Mouse (Mus musculus) embryo, embryonic 10 days (tissue): Measurements from ENCODE around the gene Tgfb2.

Source experiments
- DNase-seq: peaks from one replicate; pipeline ENCODE4 v3.0.0-alpha.2; 2015; ENCODE audit warnings: low spot score

Gene Tgfb2

GRCm38 (mm10) chr1:186705915-186706248 lies at the start of gene Tgfb2:
Tgfb2 (minus strand) TSS chr1:186705989.
- DNase-seq = peak; percentile 64

DNA sequence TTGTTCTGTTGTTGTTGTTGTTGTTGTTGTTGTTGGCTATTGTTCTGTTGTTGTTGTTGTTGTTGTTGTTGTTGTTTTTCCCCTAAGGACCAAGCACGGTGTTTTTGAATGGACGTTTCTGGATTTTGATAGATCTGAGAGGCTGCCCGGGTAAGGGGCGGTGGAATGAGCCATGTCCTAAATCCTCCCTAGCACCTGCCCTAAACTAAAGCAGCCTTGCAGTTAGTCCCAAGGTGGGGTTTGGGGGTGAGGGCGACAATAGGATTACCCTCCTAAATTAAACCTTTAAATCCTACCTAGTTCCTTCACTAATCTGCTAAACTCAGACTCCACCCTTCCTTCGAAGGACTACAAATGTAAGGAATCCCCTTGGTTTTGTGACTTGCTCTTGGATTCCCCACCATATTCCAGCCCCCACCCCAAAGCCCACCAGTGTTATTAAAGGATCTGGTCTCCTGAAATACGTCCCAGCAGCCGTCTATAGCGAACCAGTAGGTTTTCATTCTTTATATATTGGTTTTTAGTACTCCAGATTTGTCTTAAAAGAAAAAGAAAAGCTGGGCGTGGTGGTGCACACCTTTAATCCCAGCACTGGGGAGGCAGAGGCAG lies 44.0 kb upstream of the Tgfb2 start:
- DNase-seq = peak; percentile 27

GRCm38 (mm10) chr1:186748724-186749653 lies 43.2 kb upstream of the Tgfb2 start, which contains the start of gene Rrp15:
Rrp15 (minus strand) TSS chr1:186749358.
- DNase-seq = peak; percentile 96

DNA sequence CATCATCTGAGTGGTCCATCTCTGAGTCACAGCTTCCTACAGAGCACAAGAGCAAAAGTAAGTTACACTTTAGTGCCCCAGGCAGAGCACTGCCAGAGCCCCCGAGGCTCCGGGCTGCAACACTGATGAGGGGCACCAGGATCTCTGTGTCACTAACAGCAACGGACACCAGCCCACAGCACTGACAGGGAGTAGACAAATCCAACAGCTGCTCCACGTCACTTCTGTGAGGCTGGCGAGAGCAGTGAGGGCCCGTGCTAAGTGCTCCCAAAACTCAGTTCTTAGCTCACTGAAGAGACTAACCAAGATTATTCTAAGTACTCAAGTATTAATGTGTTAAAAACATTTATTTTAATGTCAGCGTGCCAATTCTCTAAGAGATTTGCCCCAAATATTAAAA lies 34.0 kb upstream of the Tgfb2 start:
- no peak for DNase-seq

- DNase-seq = no peak
Measured at GRCm38 (mm10) chr1:186735537-186735936, 29.7 kb upstream of the Tgfb2 start.

DNA sequence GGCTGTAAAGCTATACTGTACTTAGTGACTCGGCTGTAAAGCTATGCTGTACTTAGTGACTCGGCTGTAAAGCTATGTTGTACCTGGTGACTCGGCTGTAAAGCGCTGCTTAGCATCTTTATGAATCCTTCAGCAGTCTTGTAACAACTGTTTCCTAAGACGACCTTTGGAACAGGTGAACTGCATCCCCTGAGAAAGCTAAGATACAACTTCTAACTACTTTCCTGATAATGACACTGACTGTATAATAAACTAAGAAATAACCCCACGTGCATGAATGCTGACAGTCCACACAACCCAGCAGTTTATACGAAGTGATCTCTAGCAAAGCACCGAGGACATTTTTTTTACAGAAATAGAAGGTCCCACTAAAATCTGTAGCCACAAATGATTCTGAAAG lies 27.3 kb upstream of the Tgfb2 start:
- no peak for DNase-seq

DNA sequence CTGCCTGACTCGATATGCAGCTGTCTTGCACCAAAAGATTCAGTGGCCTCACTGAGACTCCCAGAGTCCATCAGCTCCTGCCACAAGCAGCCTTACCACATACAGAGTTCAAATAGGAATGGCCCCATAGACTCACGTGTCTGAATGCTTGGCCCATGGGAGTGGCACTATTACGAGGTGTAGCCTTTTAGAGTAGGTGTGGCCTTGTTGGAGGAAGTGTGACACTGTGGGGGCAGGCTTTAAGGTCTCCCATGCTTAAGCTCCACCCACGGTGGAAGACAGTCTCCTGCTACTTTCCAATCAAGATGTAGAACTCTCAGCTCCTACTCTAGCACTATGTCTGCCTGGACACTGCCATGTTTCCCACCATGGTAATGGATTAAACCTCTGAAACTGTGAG lies 23.0 kb upstream of the Tgfb2 start:
- DNase-seq = no peak

DNA sequence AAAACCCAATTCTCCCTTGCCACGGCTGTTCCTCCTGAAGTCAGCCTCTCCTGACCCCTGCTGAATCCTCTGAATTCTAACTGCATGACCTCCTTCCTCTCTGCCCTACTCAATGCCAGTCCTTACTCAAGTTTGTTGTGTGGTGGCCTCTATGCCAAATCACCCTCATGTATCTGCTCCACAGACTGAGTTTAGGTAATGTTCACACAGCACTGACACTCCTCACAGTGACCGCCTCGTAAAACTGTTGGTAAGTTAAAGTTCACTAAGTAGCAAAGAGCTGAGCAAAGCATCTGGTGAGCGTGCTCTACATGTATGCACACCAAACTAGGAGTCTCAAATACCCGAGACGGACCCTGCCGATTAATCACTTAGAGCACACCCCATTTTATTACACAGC lies 20.3 kb upstream of the Tgfb2 start:
- no peak for DNase-seq

- DNase-seq = no peak
Measured at GRCm38 (mm10) chr1:186722299-186722698, 16.5 kb upstream of the Tgfb2 start.

DNA sequence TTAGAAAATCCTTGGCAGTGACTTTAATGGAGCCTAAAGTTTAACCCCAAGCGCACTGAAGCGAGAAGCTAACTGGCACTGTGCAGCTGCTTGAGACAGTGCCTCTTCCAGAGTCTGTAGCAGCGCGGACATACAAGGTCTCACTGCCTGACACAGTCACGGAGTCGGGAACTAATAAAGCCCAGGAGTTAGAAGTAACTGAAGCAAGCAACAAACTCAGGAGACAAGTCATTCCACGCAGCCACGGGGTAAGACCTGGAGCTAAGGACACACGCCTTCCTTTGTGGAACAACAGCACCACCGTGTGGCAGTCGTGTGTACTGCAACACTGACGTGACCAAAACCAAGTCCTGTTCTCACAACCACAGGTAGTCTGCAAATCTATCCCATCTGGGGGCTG lies 16.1 kb upstream of the Tgfb2 start:
- DNase-seq = peak; percentile 95

DNA sequence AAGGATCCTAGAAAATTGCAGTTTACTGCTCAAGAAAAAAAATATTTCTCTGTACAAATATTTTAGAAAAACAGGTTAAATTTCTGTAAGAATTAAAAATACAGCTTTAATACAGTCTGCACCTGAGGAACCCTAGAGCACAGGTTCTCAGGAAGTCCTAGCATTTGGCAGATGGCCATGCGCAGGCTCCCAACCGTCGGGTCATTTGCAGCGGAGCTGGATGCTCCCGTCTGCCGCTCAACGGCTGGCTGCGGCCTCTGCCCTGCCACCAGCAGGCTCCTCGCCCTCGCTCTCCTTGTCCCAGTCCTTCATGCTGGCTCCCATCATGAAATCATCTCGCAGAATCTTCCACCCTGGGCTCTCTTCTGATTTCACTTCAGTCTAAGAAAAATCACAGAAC lies 15.4 kb upstream of the Tgfb2 start:
- DNase-seq = no peak

DNA sequence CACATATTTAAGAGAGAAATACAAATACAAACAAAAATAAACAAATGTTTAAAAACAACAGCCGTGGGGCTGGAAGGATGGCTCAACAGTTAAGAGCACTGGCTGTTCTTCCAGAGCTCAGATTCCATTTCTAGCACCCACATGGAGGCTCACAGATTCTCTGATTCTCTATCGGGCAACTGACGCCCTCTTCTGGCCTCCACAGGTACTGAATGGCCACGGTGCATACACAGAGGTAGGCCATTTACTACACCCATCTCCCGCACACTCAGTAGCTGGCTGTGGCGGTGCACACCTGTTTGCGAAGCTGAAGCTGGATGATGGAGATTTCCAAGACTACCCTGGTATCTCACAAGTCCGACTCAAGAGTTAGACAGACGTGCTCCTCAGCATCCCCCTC lies 13.9 kb upstream of the Tgfb2 start:
- DNase-seq = peak; percentile 42

DNA sequence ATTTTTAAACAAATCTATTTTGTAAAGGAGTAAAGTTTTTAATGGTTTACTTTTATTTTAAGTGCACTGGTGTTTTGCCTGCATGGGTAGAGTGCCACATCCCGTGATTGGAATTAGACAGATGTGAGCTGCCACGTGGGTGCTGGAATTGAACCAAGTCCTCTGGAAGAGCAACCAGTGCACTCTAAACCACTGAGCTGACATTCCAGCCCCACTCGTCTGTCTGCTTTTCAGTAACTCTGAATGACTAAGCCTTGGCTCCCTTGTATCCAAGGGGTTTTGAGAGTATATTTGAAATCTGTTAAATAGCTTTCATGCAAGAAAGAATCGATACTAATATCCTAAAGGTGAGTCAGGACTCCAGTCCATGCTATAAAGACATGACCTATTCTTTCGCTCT lies 13.1 kb upstream of the Tgfb2 start:
- DNase-seq = no peak

DNA sequence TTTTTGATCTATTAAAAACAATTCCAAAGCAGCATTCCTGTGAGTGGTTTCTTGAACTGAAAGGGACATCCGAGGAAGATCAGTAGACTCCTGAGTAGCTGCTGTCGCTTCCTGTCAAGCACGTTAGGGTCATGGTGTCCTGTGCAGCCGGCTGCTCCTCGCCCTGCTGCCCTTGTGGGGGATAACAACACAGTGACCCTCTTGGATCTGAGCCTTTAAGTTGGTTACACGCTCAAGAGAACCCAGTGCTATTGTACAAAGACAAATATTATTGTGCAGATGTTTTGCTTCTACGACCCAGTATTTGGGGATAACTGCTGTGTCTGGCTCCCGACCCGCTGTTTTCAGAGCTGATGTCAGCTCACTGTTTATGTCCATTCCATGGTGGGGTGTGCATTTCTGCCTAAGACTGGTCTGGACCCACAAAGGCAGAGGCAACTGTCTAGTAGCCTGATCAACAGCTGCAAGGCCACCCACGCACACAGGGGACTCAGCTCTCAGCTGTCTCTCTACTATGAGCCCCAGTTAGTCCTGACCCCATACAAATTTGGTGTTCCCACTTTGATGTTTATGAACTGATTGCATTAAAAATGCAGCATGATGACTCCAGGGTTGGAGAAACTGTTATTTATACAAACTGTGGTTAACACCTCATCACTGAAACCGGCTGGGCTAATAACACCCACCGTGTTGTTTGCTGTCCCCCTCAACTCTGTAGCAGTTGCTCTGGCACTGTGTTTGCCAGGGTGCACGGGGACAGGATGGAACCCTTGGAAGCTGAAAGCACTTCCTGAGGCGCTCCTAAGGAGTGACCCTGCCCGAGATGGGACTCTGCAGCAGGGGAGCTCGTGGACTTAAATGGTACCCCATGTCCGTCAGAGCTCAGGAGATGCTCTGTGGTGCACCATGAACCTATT lies 9.4 kb upstream of the Tgfb2 start:
- no peak for DNase-seq

DNA sequence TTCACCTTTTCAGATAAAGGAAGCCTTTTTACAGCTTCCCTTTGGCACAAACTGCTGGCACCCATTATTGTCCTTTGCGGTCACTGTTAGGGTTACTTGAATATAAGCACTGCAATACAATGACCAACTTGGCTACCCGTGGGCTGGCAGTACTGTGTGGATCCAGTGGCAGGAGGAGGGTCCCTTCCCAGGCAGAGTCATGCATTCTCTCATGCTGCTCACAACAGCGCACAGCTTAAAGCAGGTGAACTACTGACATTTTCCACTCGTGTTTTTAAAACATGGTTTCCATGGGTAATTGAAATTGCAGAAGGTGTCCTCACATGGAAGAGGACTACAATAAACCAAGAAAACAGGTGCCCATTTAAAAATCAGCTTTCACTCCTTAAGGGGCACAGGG lies 8.4 kb upstream of the Tgfb2 start:
- no peak for DNase-seq

GRCm38 (mm10) chr1:186712802-186713471 lies 7.1 kb upstream of the Tgfb2 start:
- peak; percentile 69 for DNase-seq

DNA sequence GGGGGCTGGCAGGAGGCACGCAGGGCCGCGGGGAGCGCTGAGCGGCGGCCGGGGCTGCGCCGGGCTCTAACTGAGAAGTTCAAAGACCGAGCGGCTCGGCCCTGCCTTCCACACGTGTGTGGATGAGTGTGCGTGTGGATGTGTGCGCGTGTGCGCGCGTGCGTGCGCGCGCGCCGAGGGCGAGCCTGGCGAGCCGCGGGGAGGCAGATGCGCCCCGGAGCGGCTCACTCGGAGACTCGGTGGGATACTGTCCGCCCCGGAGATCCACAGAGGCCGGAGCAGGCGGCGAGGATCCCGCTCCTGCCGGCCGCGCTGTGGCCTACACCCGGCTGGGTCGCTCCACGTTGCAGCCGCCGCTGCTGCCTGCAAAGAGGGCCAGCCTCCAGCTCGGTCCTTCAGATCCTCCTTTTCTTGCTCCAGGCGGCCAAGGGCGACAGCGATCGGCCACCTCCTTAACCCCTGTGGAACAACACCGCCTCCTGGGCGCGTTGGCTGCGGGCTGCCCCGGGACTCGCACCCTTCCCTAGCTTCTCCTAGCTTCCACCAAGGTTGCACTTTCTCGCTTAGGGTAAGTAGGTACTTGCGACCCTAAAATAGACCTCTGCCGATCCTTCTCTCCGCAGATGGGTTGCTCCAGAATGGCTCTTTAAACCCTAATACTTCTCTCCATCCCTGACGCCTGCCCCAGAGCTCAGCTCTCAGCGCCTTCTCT lies 430 bp downstream of the Tgfb2 start:
- peak; percentile 72 for DNase-seq

GRCm38 (mm10) chr1:186703980-186704701 lies 1.6 kb downstream of the Tgfb2 start:
- DNase-seq = peak; percentile 50

- no peak for DNase-seq
Measured at GRCm38 (mm10) chr1:186703256-186703979, 2.4 kb downstream of the Tgfb2 start.
